Mouse (Mus musculus): ENCODE measurements around the gene Tmprss3. TPM values are rescaled to one million over a fixed set of nuclear protein-coding genes. Genes with fewer than 3 reads are reported as not detected.

Gene Tmprss3
- total and polyA plus RNA-seq, 3 experiments = 0.08 to 0.11 TPM; not detected in 1

- no peaks in the 10 kb centered on the region for H3K79me2 ChIP-seq (ENCODE audit: control insufficient read depth, insufficient read depth, low read length, poor library complexity)
- H3K36me3 ChIP-seq (ENCODE audit: control insufficient read depth in 1 of 2, insufficient read depth in 2 of 2, low read length in 2 of 2) = peaks cover 2 to 36% of the 10 kb centered on the region in 2 experiments; a peak in 3 of 4 replicates
- H3K9ac ChIP-seq (ENCODE audit: control insufficient read depth, low read depth, low read length, poor library complexity, severe bottlenecking) = no peak overlapping the region
- H3K9me3 ChIP-seq (replicated peaks; ENCODE audit: insufficient read depth, low read length) = no peaks in the 10 kb centered on the region
- no peaks in the 10 kb centered on the region for H3K27me3 ChIP-seq (ENCODE audit: control insufficient read depth in 1 of 2, insufficient read depth in 2 of 2, low read length in 2 of 2)
- no peak for DNase-seq (ENCODE audit: low read depth, low spot score)
- H3K27ac ChIP-seq (ENCODE audit: control insufficient read depth, low read depth, low read length) = no peak overlapping the region
- H3K4me1 ChIP-seq (ENCODE audit: control insufficient read depth in 1 of 2, insufficient read depth in 2 of 2, low read length in 2 of 2) = peaks cover 18 to 39% of the 10 kb centered on the region in 2 experiments
- no peak for TF ChIP-seq MXI1 (IDR thresholded peaks at IDR 0.05; ENCODE audit: low read depth, low read length)
- TF ChIP-seq POLR2A (IDR thresholded peaks at IDR 0.05; ENCODE audit: control insufficient read depth in 1 of 2, insufficient read depth in 1 of 2, low read depth in 1 of 2, low read length in 2 of 2, poor library complexity in 1 of 2) = no peak
- no peak for TF ChIP-seq E2F4 (IDR thresholded peaks at IDR 0.05; ENCODE audit: borderline replicate concordance, low read depth, low read length)
- no peak for TF ChIP-seq SIN3A (IDR thresholded peaks at IDR 0.05; ENCODE audit: low read length)
- no peak for TF ChIP-seq BHLHE40 (IDR thresholded peaks at IDR 0.05; ENCODE audit: borderline replicate concordance, low read depth, low read length)
- TF ChIP-seq ZC3H11A (IDR thresholded peaks at IDR 0.05; ENCODE audit: low read depth, low read length) = no peak
- no peak for TF ChIP-seq MYC (IDR thresholded peaks at IDR 0.05; ENCODE audit: low read depth, low read length)
- TF ChIP-seq POLR2AphosphoS5 (IDR thresholded peaks at IDR 0.05; ENCODE audit: borderline replicate concordance, low read depth, low read length) = no peak
- TF ChIP-seq CTCF (IDR thresholded peaks at IDR 0.05 in 2 of 3, conservative IDR thresholded peaks at IDR 0.05 in 1 of 3; ENCODE audit: control insufficient read depth in 1 of 3, insufficient read depth in 1 of 3, low read depth in 2 of 3, low read length in 3 of 3, poor library complexity in 1 of 3, severe bottlenecking in 1 of 3) = no peak
- TF ChIP-seq JUND (IDR thresholded peaks at IDR 0.05; ENCODE audit: low read depth, low read length) = no peak
- no peak for TF ChIP-seq UBTF (IDR thresholded peaks at IDR 0.05; ENCODE audit: borderline replicate concordance, insufficient read depth, low read depth, low read length)
- H3K4me3 ChIP-seq (ENCODE audit: control insufficient read depth in 1 of 2, insufficient read depth in 1 of 2, low read depth in 2 of 2, low read length in 2 of 2) = no peak overlapping the region
Measured at GRCm38 (mm10) chr17:31226931-31227330, 28.2 kb upstream of the Tmprss3 start.

- Histone ChIP-seq H3K4me1 (ENCODE audit: control insufficient read depth in 1 of 2, insufficient read depth in 2 of 2, low read length in 2 of 2) (peaks cover 16 to 37% of the 10 kb centered on the region in 2 experiments), H3K4me3 (ENCODE audit: control insufficient read depth in 1 of 2, insufficient read depth in 1 of 2, low read depth in 2 of 2, low read length in 2 of 2) (no peak overlapping the region), H3K27ac (ENCODE audit: control insufficient read depth, low read depth, low read length) (no peak overlapping the region), H3K27me3 (ENCODE audit: control insufficient read depth in 1 of 2, insufficient read depth in 2 of 2, low read length in 2 of 2) (no peaks in the 10 kb centered on the region), H3K9me3 (replicated peaks; ENCODE audit: insufficient read depth, low read length) (no peaks in the 10 kb centered on the region), H3K9ac (ENCODE audit: control insufficient read depth, low read depth, low read length, poor library complexity, severe bottlenecking) (no peak overlapping the region), H3K36me3 (ENCODE audit: control insufficient read depth in 1 of 2, insufficient read depth in 2 of 2, low read length in 2 of 2) (peaks cover 2 to 35% of the 10 kb centered on the region in 2 experiments; a peak in 3 of 4 replicates), H3K79me2 (ENCODE audit: control insufficient read depth, insufficient read depth, low read length, poor library complexity) (no peaks in the 10 kb centered on the region)
- DNase-seq (ENCODE audit: low read depth, low spot score) = no peak
- TF ChIP-seq USF1 (IDR thresholded peaks at IDR 0.05; ENCODE audit: low read depth, low read length) (no peak), MYC (IDR thresholded peaks at IDR 0.05; ENCODE audit: low read depth, low read length) (no peak), HCFC1 (IDR thresholded peaks at IDR 0.05; ENCODE audit: low read depth, low read length) (no peak), GATA1 (IDR thresholded peaks at IDR 0.05; ENCODE audit: low read depth, low read length) (no peak), MXI1 (IDR thresholded peaks at IDR 0.05; ENCODE audit: low read depth, low read length) (no peak), ZMIZ1 (IDR thresholded peaks at IDR 0.05; ENCODE audit: low read depth, low read length) (no peak), E2F4 (IDR thresholded peaks at IDR 0.05; ENCODE audit: borderline replicate concordance, low read depth, low read length) (no peak), ETS1 (IDR thresholded peaks at IDR 0.05; ENCODE audit: low read depth, low read length) (no peak), MYB (IDR thresholded peaks at IDR 0.05; ENCODE audit: low read depth, low read length) (no peak)
Measured at GRCm38 (mm10) chr17:31226368-31226767, 27.6 kb upstream of the Tmprss3 start.
